8 mouse cellular contexts compared by ENCODE assay signal in the genomic region with DNA sequence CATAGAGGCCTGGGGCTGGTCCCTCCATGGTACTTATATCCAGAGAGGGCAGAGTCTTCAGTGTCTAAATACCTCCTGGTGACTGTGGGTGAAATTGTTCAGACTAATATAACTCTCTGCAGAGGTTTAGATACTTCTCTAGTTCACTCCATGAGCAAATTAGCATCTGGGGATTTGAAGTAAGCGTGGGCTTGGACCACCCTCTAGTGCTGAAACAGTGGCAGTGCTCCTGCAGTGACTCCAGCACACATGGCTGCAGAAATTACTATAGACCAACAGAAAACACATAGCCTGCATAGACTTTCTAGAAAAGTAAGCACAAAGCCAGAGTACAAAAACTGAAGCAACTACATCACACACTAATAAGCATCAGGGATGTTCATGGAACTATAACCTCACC. TPM values are rescaled to one million over a fixed set of nuclear protein-coding genes. Genes with fewer than 3 reads are reported as not detected.
DNase-seq lines count a peak whose midpoint lies in the region; ATAC-seq lines count a peak whose summit lies in the region.

No protein-coding gene starts in this region.

- no peaks in the 10 kb centered on the region for H3K4me1 ChIP-seq in kidney, embryonic 16.5 days (ENCODE audit: insufficient read depth, low read length)
- H3K4me1 ChIP-seq in forebrain, embryonic 14.5 days (ENCODE audit: control insufficient read depth, insufficient read depth, low read length): no peaks in the 10 kb centered on the region
- H3K4me1 ChIP-seq in midbrain, embryonic 11.5 days (ENCODE audit: control insufficient read depth, insufficient read depth, low read length): no peaks in the 10 kb centered on the region; the same call in 1 of the 2 replicates
- H3K4me1 ChIP-seq in stomach, embryonic 14.5 days (ENCODE audit: control insufficient read depth, insufficient read depth, low read length): no peaks in the 10 kb centered on the region

- ATAC-seq in kidney, embryonic 16.5 days (ENCODE audit: low FRiP score, low TSS enrichment): no peak
- ATAC-seq in forebrain, embryonic 14.5 days: peak; percentile 80
- ATAC-seq in inflammation-experienced regulatory T-cells, adult 6 months: peak; percentile 87
- peak; percentile 76; the same call in 1 of the 2 replicates for ATAC-seq in midbrain, embryonic 11.5 days (ENCODE audit: low FRiP score)
- peak; percentile 67 for ATAC-seq in stomach, embryonic 14.5 days (ENCODE audit: insufficient number of reproducible peaks, insufficient read depth, low FRiP score, low read depth)

- no peaks in the 10 kb centered on the region for H3K27me3 ChIP-seq in kidney, embryonic 16.5 days (ENCODE audit: insufficient read depth, low read length)
- H3K27me3 ChIP-seq in forebrain, embryonic 14.5 days (replicated peaks; ENCODE audit: control insufficient read depth, insufficient read depth, low read length): no peaks in the 10 kb centered on the region
- H3K27me3 ChIP-seq in midbrain, embryonic 11.5 days (ENCODE audit: control insufficient read depth, insufficient read depth, low read length): no peaks in the 10 kb centered on the region
- H3K27me3 ChIP-seq in stomach, embryonic 14.5 days (ENCODE audit: control insufficient read depth, insufficient read depth, low read length): no peaks in the 10 kb centered on the region

- no peak overlapping the region for H3K9ac ChIP-seq in kidney, embryonic 16.5 days (replicated peaks; ENCODE audit: low read length)
- no peak overlapping the region for H3K9ac ChIP-seq in forebrain, embryonic 14.5 days (ENCODE audit: low read length)
- no peak overlapping the region for H3K9ac ChIP-seq in midbrain, embryonic 11.5 days (ENCODE audit: low read length)
- no peak overlapping the region for H3K9ac ChIP-seq in stomach, embryonic 14.5 days (replicated peaks; ENCODE audit: low read depth, low read length)

- no peak overlapping the region for H3K27ac ChIP-seq in kidney, embryonic 16.5 days (ENCODE audit: low read length)
- no peak overlapping the region for H3K27ac ChIP-seq in forebrain, embryonic 14.5 days (ENCODE audit: low read depth, low read length)
- H3K27ac ChIP-seq in midbrain, embryonic 11.5 days (ENCODE audit: low read depth, low read length): no peak overlapping the region
- no peak overlapping the region for H3K27ac ChIP-seq in stomach, embryonic 14.5 days (ENCODE audit: low read length)

- H3K4me3 ChIP-seq in kidney, embryonic 16.5 days (ENCODE audit: low read length): no peak overlapping the region
- H3K4me3 ChIP-seq in forebrain, embryonic 14.5 days (ENCODE audit: low read depth, low read length): no peak overlapping the region
- no peak overlapping the region for H3K4me3 ChIP-seq in midbrain, embryonic 11.5 days (ENCODE audit: low read depth, low read length)
- H3K4me3 ChIP-seq in stomach, embryonic 14.5 days (ENCODE audit: low read depth, low read length): no peak overlapping the region

- H3K4me2 ChIP-seq in kidney, embryonic 16.5 days (replicated peaks; ENCODE audit: low read depth, low read length): no peak overlapping the region
- H3K4me2 ChIP-seq in forebrain, embryonic 14.5 days (ENCODE audit: low read length): no peak overlapping the region
- no peak overlapping the region for H3K4me2 ChIP-seq in midbrain, embryonic 11.5 days
- H3K4me2 ChIP-seq in stomach, embryonic 14.5 days (replicated peaks; ENCODE audit: low read depth, low read length): no peak overlapping the region

- no peaks in the 10 kb centered on the region for H3K36me3 ChIP-seq in kidney, embryonic 16.5 days (ENCODE audit: insufficient read depth, low read length)
- H3K36me3 ChIP-seq in forebrain, embryonic 14.5 days (ENCODE audit: control insufficient read depth, insufficient read depth, low read length): no peaks in the 10 kb centered on the region
- no peaks in the 10 kb centered on the region for H3K36me3 ChIP-seq in midbrain, embryonic 11.5 days (ENCODE audit: control insufficient read depth, insufficient read depth, low read length)
- H3K36me3 ChIP-seq in stomach, embryonic 14.5 days (ENCODE audit: control insufficient read depth, insufficient read depth, low read length): no peaks in the 10 kb centered on the region

- DNase-seq in kidney, adult 11 months: peak; percentile 6
- peak; percentile 18 for DNase-seq in c-Kit-positive CD71-negative TER-119-negative erythroid progenitor cells, embryonic 14.5 days (ENCODE audit: low read depth)
- peak; percentile 83 for DNase-seq in forebrain, embryonic 14.5 days (ENCODE audit: low spot score)
- peak; percentile 20 to 28 for DNase-seq in left cerebral cortex, adult 8-10 months (ENCODE audit: low spot score in 2 of 2)
- DNase-seq in midbrain, embryonic 11.5 days (ENCODE audit: low spot score, missing footprints): no peak

- 28% methylated on average over 1 of the region's 1 CpGs for WGBS in kidney, embryonic 16.5 days
- 8% methylated on average over 1 of the region's 1 CpGs for WGBS in forebrain, embryonic 14.5 days
- WGBS in midbrain, embryonic 11.5 days: 25% methylated on average over 1 of the region's 1 CpGs
- WGBS in stomach, embryonic 14.5 days: 39% methylated on average over 1 of the region's 1 CpGs

- H3K9me3 ChIP-seq in kidney, embryonic 16.5 days (ENCODE audit: low read length): no peaks in the 10 kb centered on the region
- no peaks in the 10 kb centered on the region for H3K9me3 ChIP-seq in forebrain, embryonic 14.5 days (replicated peaks; ENCODE audit: control insufficient read depth, low read length)
- H3K9me3 ChIP-seq in midbrain, embryonic 11.5 days (ENCODE audit: control insufficient read depth, low read length): no peaks in the 10 kb centered on the region
- no peaks in the 10 kb centered on the region for H3K9me3 ChIP-seq in stomach, embryonic 14.5 days (ENCODE audit: control insufficient read depth, low read depth, low read length)

RNA-seq across cellular contexts. Expression of a gene that starts 57.7 kb away (rescaled TPM):
- not detected in 2 replicates for polyA plus RNA-seq in kidney, embryonic 16.5 days (2015; fragmentation: Nextera tagmentation; extraction: Ambion mirVana)
- polyA plus RNA-seq in forebrain, embryonic 14.5 days (2014; fragmentation: Nextera tagmentation; extraction: Ambion mirVana): not detected in 2 replicates
- not detected for polyA plus RNA-seq in inflammation-experienced regulatory T-cells, adult 6 months (2017; shearing (Covaris generic))
- total RNA-seq in left cerebral cortex, adult 8-10 months (2022): under 1 TPM in 2 of 4 experiments, not detected in 2; 0.11 to 0.32 TPM
- not detected in 2 replicates for polyA plus RNA-seq in midbrain, embryonic 11.5 days (2014; fragmentation: Nextera tagmentation; extraction: Ambion mirVana)
- polyA plus RNA-seq in stomach, embryonic 14.5 days (2014; fragmentation: Nextera tagmentation; extraction: Ambion mirVana): not detected in 2 replicates
